Mouse (Mus musculus): Measurements from ENCODE around the gene Psmd9.

Psmd9 gene

DNA sequence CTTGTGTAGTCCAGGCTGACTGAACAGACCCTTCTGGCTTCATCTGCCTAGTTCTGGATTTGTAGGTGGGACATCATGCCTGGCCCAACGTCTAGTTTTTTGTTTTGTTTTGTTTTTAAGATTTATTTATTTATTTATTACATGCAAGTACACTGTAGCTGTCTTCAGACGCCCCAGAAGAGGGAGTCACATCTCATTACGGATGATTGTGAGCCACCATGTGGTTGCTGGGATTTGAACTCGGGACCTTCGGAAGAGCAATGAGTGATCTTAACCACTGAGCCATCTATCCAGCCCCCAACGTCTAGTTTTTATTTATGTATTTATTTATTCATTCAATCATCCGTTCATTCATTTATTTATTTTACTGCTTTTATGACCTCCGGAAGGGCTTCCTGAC lies 82.2 kb downstream of the Psmd9 start:
- DNase-seq (ENCODE audit: low spot score), result no peak

DNA sequence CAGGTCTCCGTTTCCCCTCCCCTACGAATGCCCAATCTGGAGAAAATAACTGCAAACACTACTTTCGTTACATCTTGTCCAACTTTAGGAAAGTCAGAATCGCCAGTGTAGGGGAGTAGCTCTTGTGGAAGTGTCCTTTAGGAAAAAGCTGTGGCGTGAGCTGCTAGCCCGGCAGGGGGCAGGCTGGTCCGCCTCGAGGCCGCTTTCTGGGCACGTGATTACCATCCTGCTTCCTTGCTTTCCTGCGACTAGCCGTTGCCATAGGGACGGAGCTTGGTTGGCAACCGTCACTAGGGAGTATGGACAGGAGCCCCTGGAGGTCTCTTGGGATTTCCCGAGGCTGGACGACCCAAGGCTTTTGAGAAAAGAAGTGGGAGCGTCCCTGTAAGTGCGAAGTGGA lies 82.6 kb downstream of the Psmd9 start, which contains the start of gene Wdr66:
TSS of gene Wdr66 (plus strand) at position 269 of the 400 bp plus-strand sequence.
- peak; percentile 82 for DNase-seq (ENCODE audit: low spot score)

DNA sequence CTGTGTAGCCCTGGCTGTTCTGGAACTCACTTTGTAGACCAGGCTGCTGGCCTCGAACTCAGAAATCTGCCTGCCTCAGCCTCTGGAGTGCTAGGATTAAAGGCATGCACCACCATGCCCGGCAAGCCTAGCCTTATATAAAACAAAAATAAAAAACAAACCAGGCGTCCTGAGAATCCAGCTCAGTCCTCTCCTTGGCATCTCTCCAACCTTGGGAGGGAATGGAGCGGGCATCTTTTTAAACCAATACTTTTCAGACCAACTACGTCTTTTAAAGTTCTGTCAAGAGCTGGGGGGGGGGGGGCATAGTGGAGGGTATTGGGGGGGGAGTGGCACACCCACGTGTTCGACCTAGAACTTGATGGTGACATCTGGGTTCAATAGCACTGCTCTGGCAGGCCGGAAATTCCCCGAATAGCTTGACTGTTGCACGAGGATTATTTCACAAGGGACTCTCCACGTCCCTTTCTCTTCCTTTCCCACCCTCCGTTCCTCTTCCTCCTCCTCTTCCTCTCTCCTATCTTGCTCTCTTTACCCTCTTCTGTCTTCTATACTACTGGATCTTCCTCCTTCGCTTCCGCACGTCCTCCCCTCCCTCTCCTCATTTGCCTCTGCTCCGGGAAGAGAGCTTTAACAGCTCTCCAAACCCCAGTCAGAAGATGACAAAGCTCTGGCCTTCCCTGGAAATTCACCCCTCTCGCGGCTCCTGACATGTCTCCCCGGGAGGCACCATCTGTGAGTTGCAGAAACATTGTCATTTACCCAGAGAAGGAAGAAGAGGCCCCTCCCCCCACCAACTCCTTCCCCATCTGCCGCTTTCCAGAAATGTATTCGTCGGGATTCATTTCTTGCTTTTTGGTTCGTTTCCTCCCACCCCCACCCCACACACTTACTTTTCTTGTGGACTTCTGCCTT lies 87.9 kb downstream of the Psmd9 start:
- no peak for DNase-seq (ENCODE audit: low spot score)

GRCm38 (mm10) chr5:123258990-123259389 lies 89.8 kb downstream of the Psmd9 start:
- no peak for DNase-seq (ENCODE audit: low spot score)

GRCm38 (mm10) chr5:123260698-123261097 lies 91.5 kb downstream of the Psmd9 start:
- no peak for DNase-seq (ENCODE audit: low spot score)

DNA sequence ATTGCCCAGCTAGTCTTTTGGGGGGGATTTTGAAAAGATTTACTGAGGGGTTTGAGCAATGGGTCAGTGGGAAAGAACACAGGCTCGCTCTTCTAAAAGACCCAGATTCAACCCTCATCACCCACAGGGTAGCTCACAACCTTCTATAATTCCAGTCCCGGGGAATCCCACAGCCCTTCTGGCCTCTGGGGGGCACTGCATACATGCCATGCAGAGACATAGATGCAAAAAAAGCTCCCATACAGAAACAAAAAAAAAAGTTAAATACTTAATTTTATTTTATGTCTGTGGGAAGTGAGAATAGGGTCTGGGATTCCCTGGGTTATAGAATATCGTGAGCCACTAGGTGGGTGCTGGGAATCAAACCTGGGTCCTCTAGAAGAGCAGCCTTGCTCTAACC lies 97.7 kb downstream of the Psmd9 start:
- no peak for DNase-seq (ENCODE audit: low spot score)

GRCm38 (mm10) chr5:123268477-123269474 lies 99.6 kb downstream of the Psmd9 start:
- DNase-seq (ENCODE audit: low spot score), result no peak

GRCm38 (mm10) chr5:123270917-123271316 lies 101.7 kb downstream of the Psmd9 start:
- DNase-seq (ENCODE audit: low spot score), result no peak

DNA sequence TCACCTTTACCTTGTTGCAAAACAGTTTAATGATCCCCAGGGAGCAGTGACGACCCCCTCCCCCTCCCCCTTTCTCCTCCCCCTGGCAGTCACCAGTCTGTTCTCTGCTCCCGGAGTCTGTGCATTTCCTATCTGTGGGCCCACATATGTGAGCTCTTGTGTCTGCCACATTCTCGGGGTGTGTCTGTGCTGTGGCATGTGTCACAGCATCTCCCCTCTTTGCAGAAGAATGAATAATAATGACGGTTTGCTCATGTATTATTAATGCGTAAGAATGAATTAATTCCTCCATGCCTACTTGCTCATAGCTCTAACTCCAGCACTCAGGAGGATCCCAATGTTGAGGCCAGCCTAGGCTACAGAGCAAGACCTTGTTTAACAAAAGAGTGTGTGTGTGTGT lies 103.7 kb downstream of the Psmd9 start:
- no peak for DNase-seq (ENCODE audit: low spot score)

DNA sequence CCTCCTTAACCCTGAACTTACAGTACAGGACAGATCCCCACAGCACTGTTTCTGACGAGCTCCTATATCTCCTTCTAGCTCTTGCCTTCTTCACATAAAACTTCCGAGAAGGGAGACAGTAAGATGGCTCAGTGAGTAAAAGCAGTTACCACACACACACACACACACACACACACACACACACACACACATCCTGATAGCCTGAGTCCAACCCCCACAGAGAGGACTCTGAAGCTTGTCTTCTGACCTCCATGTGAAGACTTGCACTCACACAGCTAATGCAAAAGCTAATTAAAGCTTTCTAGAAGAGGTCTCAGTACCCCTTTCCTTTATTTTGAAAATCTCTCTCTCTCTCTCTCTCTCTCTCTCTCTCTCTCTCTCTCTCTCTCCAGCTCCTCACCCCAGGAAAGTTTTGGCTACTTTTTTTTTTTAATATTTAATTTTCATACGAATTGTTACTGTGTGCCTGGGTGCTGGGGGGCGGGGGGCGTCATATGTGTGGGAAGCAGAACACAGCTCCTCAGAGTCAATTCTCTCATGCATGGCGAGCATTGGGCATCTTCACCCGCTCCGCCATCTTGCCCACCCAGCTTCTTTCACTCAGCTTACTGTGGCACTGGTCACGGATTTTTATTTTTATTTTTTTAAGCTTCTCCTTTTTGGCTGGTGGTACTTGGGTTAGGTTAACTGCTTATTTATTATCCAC lies 107.6 kb downstream of the Psmd9 start:
- DNase-seq (ENCODE audit: low spot score), result no peak

DNA sequence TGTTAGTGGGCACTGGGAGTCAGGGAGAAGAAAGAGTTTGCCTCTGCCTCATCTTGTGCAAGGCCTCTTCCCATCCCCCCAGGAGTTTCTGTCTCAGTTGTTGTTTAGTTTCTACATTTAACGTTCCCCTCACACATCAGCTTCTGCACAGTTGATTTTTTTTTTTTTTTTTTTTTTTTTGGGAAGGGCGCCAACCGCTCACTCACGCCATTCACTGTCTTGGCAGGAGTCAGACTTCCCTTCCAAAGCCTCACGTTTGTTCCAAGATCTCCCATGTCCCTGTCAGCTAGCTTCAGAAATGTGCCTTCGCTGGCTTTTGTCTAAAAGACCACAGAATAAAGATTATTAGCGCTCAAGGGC lies 108.1 kb downstream of the Psmd9 start:
- DNase-seq (ENCODE audit: low spot score), result no peak

DNA sequence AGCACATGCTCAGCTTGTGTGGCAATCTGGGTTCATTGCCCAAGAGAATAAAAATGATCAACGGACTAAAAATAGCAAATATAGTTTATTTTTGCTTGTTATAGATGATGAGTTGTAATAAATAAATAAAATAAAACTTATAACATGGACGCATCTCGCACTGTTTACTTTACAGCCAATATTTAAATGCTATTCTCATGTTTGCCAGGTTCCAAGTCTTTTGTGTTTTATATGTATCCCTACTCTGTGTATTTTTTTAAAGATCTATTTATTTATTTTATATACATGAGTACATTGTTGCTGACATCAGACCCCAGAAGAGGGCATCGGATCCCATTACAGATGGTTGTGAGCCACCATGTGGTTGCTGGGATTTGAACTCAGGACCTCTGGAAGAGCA lies 108.5 kb downstream of the Psmd9 start:
- DNase-seq (ENCODE audit: low spot score), result no peak

- DNase-seq (ENCODE audit: low spot score), result no peak
Observed at GRCm38 (mm10) chr5:123279248-123279647, 110.0 kb downstream of the Psmd9 start.

DNA sequence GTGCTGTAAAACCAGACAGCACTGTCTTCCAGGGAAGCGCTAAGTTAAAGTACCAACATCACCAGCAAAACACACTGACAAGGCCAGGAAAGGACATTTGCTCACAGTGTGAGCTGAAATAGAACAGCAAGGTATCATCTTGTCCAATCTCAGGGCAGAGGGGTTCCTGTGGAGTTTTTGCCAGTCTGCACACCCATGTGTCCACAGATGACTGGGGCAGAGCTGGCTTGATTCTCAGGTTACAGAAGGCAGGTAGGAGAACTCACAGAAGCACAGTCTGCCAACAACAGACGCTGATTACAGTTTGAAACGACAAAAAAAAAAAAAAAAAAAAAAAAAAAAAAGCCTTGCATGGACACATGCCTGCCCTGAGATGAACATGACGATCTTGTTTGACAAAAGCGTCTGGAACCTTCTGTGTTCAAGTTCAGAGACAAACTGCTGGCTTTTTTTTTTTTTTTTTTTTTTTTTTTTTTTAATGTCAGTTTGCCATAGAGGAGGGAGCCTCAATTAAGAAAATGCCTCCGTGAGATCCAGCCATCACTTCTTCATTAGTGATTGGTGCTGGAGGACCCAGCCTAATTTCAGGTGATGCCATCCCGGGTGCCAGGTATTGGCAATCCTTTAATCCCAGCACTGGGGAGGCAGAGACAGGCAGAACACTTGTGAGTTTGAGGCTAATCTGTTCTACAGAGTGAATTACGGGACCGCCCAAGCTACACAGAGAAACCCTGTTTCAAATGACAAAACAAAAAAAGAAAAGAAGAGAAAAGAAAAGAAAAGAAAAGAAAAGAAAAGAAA lies 112.3 kb downstream of the Psmd9 start:
- DNase-seq (ENCODE audit: low spot score), result no peak

GRCm38 (mm10) chr5:123285174-123285573 lies 116.0 kb downstream of the Psmd9 start:
- DNase-seq (ENCODE audit: low spot score), result peak; percentile 35

DNA sequence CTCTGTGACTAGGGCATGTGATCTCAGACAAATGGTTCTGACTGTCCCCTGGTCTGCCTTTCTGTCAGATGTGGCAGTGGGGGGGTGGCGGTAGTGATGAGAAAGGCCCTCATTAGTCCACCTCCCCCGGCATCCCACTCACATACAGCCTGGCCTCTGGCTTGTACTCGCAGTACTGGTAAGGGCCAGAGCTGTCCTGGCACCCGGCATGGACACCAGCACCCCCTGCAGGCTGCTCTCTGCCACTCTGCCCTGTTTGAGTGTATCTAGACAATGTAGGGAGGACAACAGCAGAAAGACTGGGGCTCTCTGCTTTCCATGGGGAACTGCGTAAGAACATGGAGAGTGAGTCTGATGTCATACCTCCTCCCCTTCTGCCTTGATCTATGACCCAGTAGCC lies 118.9 kb downstream of the Psmd9 start:
- DNase-seq (ENCODE audit: low spot score), result no peak

- no peak for DNase-seq (ENCODE audit: low spot score)
Observed at GRCm38 (mm10) chr5:123294653-123295052, 125.4 kb downstream of the Psmd9 start.

GRCm38 (mm10) chr5:123296224-123296806 lies 127.1 kb downstream of the Psmd9 start:
- DNase-seq (ENCODE audit: low spot score), result no peak

GRCm38 (mm10) chr5:123296972-123297754 lies 128.0 kb downstream of the Psmd9 start:
- no peak for DNase-seq (ENCODE audit: low spot score)

DNA sequence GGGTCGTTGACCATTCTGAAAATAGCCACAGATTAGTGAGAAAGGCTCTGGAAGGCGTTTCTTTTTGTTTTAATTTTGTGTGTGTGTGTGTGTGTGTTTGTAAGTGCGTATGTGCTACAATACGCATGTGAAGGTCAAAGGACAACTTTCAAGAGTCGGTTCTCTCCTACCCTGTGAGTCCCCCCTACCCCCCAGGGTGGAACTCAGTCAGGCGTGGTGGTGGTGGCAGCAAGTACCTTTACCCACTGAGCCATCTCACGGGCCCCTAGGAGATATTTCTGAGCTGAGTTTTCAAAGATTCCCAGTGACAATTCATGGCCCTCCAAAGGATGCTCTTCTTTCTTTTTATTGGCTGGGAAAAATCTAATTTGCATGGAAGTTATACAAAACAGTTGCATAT lies 128.6 kb downstream of the Psmd9 start:
- DNase-seq (ENCODE audit: low spot score), result no peak

Measured in layer of hippocampus, adult 9-10 months (tissue).